In genomic region chr12:98656873-98657272, GRCm38 (mm10) we compare ENCODE assay signal across 17 mouse cellular contexts.
"Had no signal": no experiment of that assay in that cellular context is flagged by ENCODE, and none has a peak within 500 bp of the region (broad histone marks: within the 10 kb centered on the region; RNA-seq: fewer than 3 reads in every experiment).

No protein-coding gene starts in this region.

- DNase-seq: kidney, adult 11 months; kidney, adult 8-10 months; kidney, postnatal 14 days; kidney, postnatal 4 days; layer of hippocampus, adult 9-11 months; layer of hippocampus, postnatal 36 days; liver, embryonic 13.5 days; lung, adult 2 months; lung, postnatal 14 days; lung, postnatal 4 days; thymus, adult 2 months; thymus, postnatal 14 days; thymus, postnatal 4 days had no signal

- H3K9me3 ChIP-seq: intestine, embryonic 15.5 days; liver, embryonic 13.5 days; midbrain, embryonic 15.5 days had no signal

- H3K27ac ChIP-seq: intestine, embryonic 15.5 days; liver, embryonic 13.5 days; midbrain, embryonic 15.5 days; stomach, postnatal 0 days had no signal

- H3K4me3 ChIP-seq: intestine, embryonic 15.5 days; liver, embryonic 13.5 days; midbrain, embryonic 15.5 days had no signal

- H3K4me1 ChIP-seq: intestine, embryonic 15.5 days; liver, embryonic 13.5 days; midbrain, embryonic 15.5 days had no signal

- H3K36me3 ChIP-seq: intestine, embryonic 15.5 days; liver, embryonic 13.5 days had no signal

- ATAC-seq: intestine, embryonic 15.5 days; midbrain, embryonic 15.5 days had no signal

- H3K27me3 ChIP-seq: intestine, embryonic 15.5 days; liver, embryonic 13.5 days; midbrain, embryonic 15.5 days had no signal

- H3K9ac ChIP-seq: intestine, embryonic 15.5 days; liver, embryonic 13.5 days; midbrain, embryonic 15.5 days had no signal

- H3K4me2 ChIP-seq: intestine, embryonic 15.5 days; liver, embryonic 13.5 days; midbrain, embryonic 11.5 days; midbrain, embryonic 15.5 days had no signal
